Mouse (Mus musculus): ENCODE measurements around the gene Olfr311. TPM values are rescaled to one million over a fixed set of nuclear protein-coding genes. Genes with fewer than 3 reads are reported as not detected.

The Olfr311 gene
- total RNA-seq, 2 experiments from 2014 or later, result not detected

GRCm38 (mm10) chr11:58870961-58871360 lies 31.9 kb downstream of the Olfr311 start:
- no peak for DNase-seq

GRCm38 (mm10) chr11:58883756-58884155 lies 44.7 kb downstream of the Olfr311 start:
- no peak for DNase-seq

- no peak for DNase-seq
Observed at GRCm38 (mm10) chr11:58890511-58890910, 51.5 kb downstream of the Olfr311 start.

Other genes starting within 250 kb of the Olfr311 start
- gene Olfr324, start 244.1 kb upstream of the Olfr311 start, total RNA-seq (2021), result not detected
- not detected for gene 2210407C18Rik, start 223.2 kb upstream of the Olfr311 start, total RNA-seq (2021)
- not detected for gene Olfr323, start 208.8 kb upstream of the Olfr311 start, total RNA-seq (2021)
- under 1 TPM in 1 of 2 experiments, not detected in 1; 0.27 TPM for gene Trim58, start 198.8 kb upstream of the Olfr311 start, total RNA-seq (2021)
- gene Olfr322, start 180.5 kb upstream of the Olfr311 start, total RNA-seq (2021), result not detected
- not detected for gene Olfr320, start 158.2 kb upstream of the Olfr311 start, total RNA-seq (2021)
- gene Olfr319, start 140.1 kb upstream of the Olfr311 start, total RNA-seq (2021), result not detected
- gene Olfr318, start 115.2 kb upstream of the Olfr311 start, total RNA-seq (2021), result not detected
- gene Olfr317, start 100.0 kb upstream of the Olfr311 start, total RNA-seq (2021), result not detected
- not detected for gene Olfr316, start 86.5 kb upstream of the Olfr311 start, total RNA-seq (2021)
- gene Olfr315, start 66.1 kb upstream of the Olfr311 start, total RNA-seq (2021), result not detected
- gene Olfr314, start 56.3 kb upstream of the Olfr311 start, total RNA-seq (2021), result not detected
- gene Fam183b, start 37.3 kb upstream of the Olfr311 start, total RNA-seq (2021), result not detected
- gene Olfr313, start 24.3 kb upstream of the Olfr311 start, total RNA-seq (2021), result not detected
- not detected for gene Olfr312, start 10.0 kb upstream of the Olfr311 start, total RNA-seq (2021)
- gene Gm12258, start 7.9 kb downstream of the Olfr311 start, total RNA-seq (2021), result 1 to 10 TPM; 2.4 to 2.5 TPM
- 1 to 10 TPM; 2.5 to 3.0 TPM for gene 2810021J22Rik, start 28.0 kb downstream of the Olfr311 start, total RNA-seq (2021)
- 1 to 10 TPM; 6.0 to 6.5 TPM for gene Zfp39, start 65.0 kb downstream of the Olfr311 start, total RNA-seq (2021)
- 1 to 10 TPM in 1 of 2 experiments, not detected in 1; 1.1 TPM for gene Btnl10, start 78.7 kb downstream of the Olfr311 start, total RNA-seq (2021)
- gene Rnf187, start 99.7 kb downstream of the Olfr311 start, total RNA-seq (2021), result 100 to 1,000 TPM; 160 to 172 TPM
- 1 to 10 TPM; 7.3 to 8.0 TPM for gene Hist3h2ba, start 109.7 kb downstream of the Olfr311 start, total RNA-seq (2021)
- gene Hist3h2a, start 115.4 kb downstream of the Olfr311 start, total RNA-seq (2021), result 10 to 100 TPM; 25.1 to 25.6 TPM
- gene Trim17, start 115.4 kb downstream of the Olfr311 start, total RNA-seq (2021), result under 1 TPM; 0.14 TPM
- gene Trim11, start 138.8 kb downstream of the Olfr311 start, total RNA-seq (2021), result 10 to 100 TPM; 11.1 to 15.4 TPM